Comparison of ENCODE assay signal across 8 mouse cellular contexts in genomic region chr2:74655420-74655781, GRCm38 (mm10). TPM values are rescaled to one million over a fixed set of nuclear protein-coding genes. Genes with fewer than 3 reads are reported as not detected.
A peak's percentile ranks its signal among the peaks of the same experiment; 100 is the strongest.
DNase-seq lines count a peak whose midpoint lies in the region; ATAC-seq and TF ChIP-seq lines count a peak whose summit lies in the region.

No protein-coding gene starts in this region.

- no peak for TF ChIP-seq EP300 in ES-Bruce4 (IDR thresholded peaks at IDR 0.05; ENCODE audit: insufficient read depth, low read depth, low read length)

- no peak for ATAC-seq in forebrain, embryonic 15.5 days (replicated peaks)
- peak; percentile 44; the same call in 1 of the 2 replicates for ATAC-seq in megakaryocyte progenitor cell, adult 5-6 weeks (replicated peaks; ENCODE audit: poor library complexity)

- peak overlapping the region; percentile 39; the same call in 1 of the 2 replicates for H3K4me3 ChIP-seq in ES-Bruce4 (ENCODE audit: low read depth, low read length)
- peak overlapping the region; percentile 24 for H3K4me3 ChIP-seq in forebrain, embryonic 15.5 days

- WGBS in forebrain, embryonic 15.5 days = under 1% methylated on average over 42 of the region's 47 CpGs

- H3K9ac ChIP-seq in ES-Bruce4 (ENCODE audit: low read depth, poor library complexity, severe bottlenecking) = peak overlapping the region; percentile 8; the same call in 1 of the 2 replicates
- H3K9ac ChIP-seq in forebrain, embryonic 15.5 days (replicated peaks) = no peak overlapping the region

- TF ChIP-seq CTCF in ES-Bruce4 (IDR thresholded peaks at IDR 0.05; ENCODE audit: low read depth, low read length) = peak; percentile 44

- H3K36me3 ChIP-seq in ES-Bruce4 (ENCODE audit: control insufficient read depth, insufficient read depth, low read length, poor library complexity, severe bottlenecking) = no peaks in the 10 kb centered on the region
- no peaks in the 10 kb centered on the region for H3K36me3 ChIP-seq in forebrain, embryonic 15.5 days

- no peak for TF ChIP-seq POLR2A in ES-Bruce4 (IDR thresholded peaks at IDR 0.05; ENCODE audit: insufficient read depth, low read length)

- H3K27me3 ChIP-seq in ES-Bruce4 (ENCODE audit: control insufficient read depth, insufficient read depth, low read length, poor library complexity, severe bottlenecking) = peaks cover 49% of the 10 kb centered on the region
- H3K27me3 ChIP-seq in forebrain, embryonic 15.5 days = peaks cover 72% of the 10 kb centered on the region

- peak overlapping the region; percentile 41 for H3K4me2 ChIP-seq in forebrain, embryonic 15.5 days (replicated peaks)

- no peak overlapping the region for H3K27ac ChIP-seq in ES-Bruce4 (ENCODE audit: insufficient read depth, low read length)
- H3K27ac ChIP-seq in forebrain, embryonic 15.5 days (replicated peaks) = no peak overlapping the region

- DNase-seq in cerebellum, postnatal 14 days = peak; percentile 28 to 48
- DNase-seq in cerebellum, adult 8-10 months = no peak
- DNase-seq in kidney, postnatal 10 days = peak; percentile 79
- no peak for DNase-seq in layer of hippocampus, adult 9-10 months (ENCODE audit: low spot score)
- no peak for DNase-seq in thymus, postnatal 25 days

- no peaks in the 10 kb centered on the region for H3K4me1 ChIP-seq in ES-Bruce4 (ENCODE audit: control insufficient read depth, insufficient read depth, low read length)
- H3K4me1 ChIP-seq in forebrain, embryonic 15.5 days = peaks cover 15% of the 10 kb centered on the region

- no peaks in the 10 kb centered on the region for H3K9me3 ChIP-seq in ES-Bruce4 (replicated peaks; ENCODE audit: control insufficient read depth, insufficient read depth, low read length, poor library complexity, severe bottlenecking)
- no peaks in the 10 kb centered on the region for H3K9me3 ChIP-seq in forebrain, embryonic 15.5 days

RNA-seq across cellular contexts. Expression of gene Evx2, which starts 4.0 kb away (rescaled TPM):
- polyA plus RNA-seq in ES-Bruce4 (2011; ENCODE audit: insufficient read depth, insufficient read length, low read depth, missing spikeins) = not detected in 2 replicates
- not detected in 2 replicates for polyA plus RNA-seq in forebrain, embryonic 15.5 days (2015; fragmentation: Nextera tagmentation; extraction: Ambion mirVana)
- total RNA-seq in megakaryocyte progenitor cell, adult 5-6 weeks (2015) = not detected in 2 replicates
- total RNA-seq in megakaryocyte progenitor cell, adult 5-6 weeks (2017) = not detected in 2 replicates

RNA-seq across cellular contexts. Expression of gene Hoxd13, which starts 12.7 kb away (rescaled TPM):
- not detected in 2 replicates for polyA plus RNA-seq in ES-Bruce4 (2011; ENCODE audit: insufficient read depth, insufficient read length, low read depth, missing spikeins)
- polyA plus RNA-seq in forebrain, embryonic 15.5 days (2015; fragmentation: Nextera tagmentation; extraction: Ambion mirVana) = not detected in 2 replicates
- total RNA-seq in megakaryocyte progenitor cell, adult 5-6 weeks (2015) = not detected in 2 replicates
- not detected in 2 replicates for total RNA-seq in megakaryocyte progenitor cell, adult 5-6 weeks (2017)

RNA-seq across cellular contexts. Expression of gene Hoxd12, which starts 19.4 kb away (rescaled TPM):
- not detected in 2 replicates for polyA plus RNA-seq in ES-Bruce4 (2011; ENCODE audit: insufficient read depth, insufficient read length, low read depth, missing spikeins)
- polyA plus RNA-seq in forebrain, embryonic 15.5 days (2015; fragmentation: Nextera tagmentation; extraction: Ambion mirVana) = not detected in 2 replicates
- not detected in 2 replicates for total RNA-seq in megakaryocyte progenitor cell, adult 5-6 weeks (2015)
- total RNA-seq in megakaryocyte progenitor cell, adult 5-6 weeks (2017) = not detected in 2 replicates

RNA-seq across cellular contexts. Expression of gene Hoxd11, which starts 24.0 kb away (rescaled TPM):
- polyA plus RNA-seq in ES-Bruce4 (2011; ENCODE audit: insufficient read depth, insufficient read length, low read depth, missing spikeins) = not detected in 2 replicates
- not detected in 2 replicates for polyA plus RNA-seq in forebrain, embryonic 15.5 days (2015; fragmentation: Nextera tagmentation; extraction: Ambion mirVana)
- not detected in 2 replicates for total RNA-seq in megakaryocyte progenitor cell, adult 5-6 weeks (2015)
- total RNA-seq in megakaryocyte progenitor cell, adult 5-6 weeks (2017) = not detected in 2 replicates

RNA-seq across cellular contexts. Expression of gene Hoxd10, which starts 36.3 kb away (rescaled TPM):
- not detected in 2 replicates for polyA plus RNA-seq in ES-Bruce4 (2011; ENCODE audit: insufficient read depth, insufficient read length, low read depth, missing spikeins)
- not detected in 2 replicates for polyA plus RNA-seq in forebrain, embryonic 15.5 days (2015; fragmentation: Nextera tagmentation; extraction: Ambion mirVana)
- total RNA-seq in megakaryocyte progenitor cell, adult 5-6 weeks (2015) = not detected in 2 replicates
- not detected in 2 replicates for total RNA-seq in megakaryocyte progenitor cell, adult 5-6 weeks (2017)

Comparison
In these comparisons a context has a peak if more than half of its experiments do, and no peak if none do; other contexts are left out.
1. DNase-seq: peak in cerebellum, postnatal 14 days (2 of 2) and kidney, postnatal 10 days (single experiment); none in cerebellum, adult 8-10 months (single experiment), layer of hippocampus, adult 9-10 months (single experiment) and thymus, postnatal 25 days (single experiment).